Mouse (Mus musculus): ENCODE data around the gene Lrrc29. TPM values are rescaled to one million over a fixed set of nuclear protein-coding genes. Genes with fewer than 3 reads are reported as not detected.

The Lrrc29 gene
- polyA plus RNA-seq, 1 experiment from 2014 or later = 0.83 TPM

DNA sequence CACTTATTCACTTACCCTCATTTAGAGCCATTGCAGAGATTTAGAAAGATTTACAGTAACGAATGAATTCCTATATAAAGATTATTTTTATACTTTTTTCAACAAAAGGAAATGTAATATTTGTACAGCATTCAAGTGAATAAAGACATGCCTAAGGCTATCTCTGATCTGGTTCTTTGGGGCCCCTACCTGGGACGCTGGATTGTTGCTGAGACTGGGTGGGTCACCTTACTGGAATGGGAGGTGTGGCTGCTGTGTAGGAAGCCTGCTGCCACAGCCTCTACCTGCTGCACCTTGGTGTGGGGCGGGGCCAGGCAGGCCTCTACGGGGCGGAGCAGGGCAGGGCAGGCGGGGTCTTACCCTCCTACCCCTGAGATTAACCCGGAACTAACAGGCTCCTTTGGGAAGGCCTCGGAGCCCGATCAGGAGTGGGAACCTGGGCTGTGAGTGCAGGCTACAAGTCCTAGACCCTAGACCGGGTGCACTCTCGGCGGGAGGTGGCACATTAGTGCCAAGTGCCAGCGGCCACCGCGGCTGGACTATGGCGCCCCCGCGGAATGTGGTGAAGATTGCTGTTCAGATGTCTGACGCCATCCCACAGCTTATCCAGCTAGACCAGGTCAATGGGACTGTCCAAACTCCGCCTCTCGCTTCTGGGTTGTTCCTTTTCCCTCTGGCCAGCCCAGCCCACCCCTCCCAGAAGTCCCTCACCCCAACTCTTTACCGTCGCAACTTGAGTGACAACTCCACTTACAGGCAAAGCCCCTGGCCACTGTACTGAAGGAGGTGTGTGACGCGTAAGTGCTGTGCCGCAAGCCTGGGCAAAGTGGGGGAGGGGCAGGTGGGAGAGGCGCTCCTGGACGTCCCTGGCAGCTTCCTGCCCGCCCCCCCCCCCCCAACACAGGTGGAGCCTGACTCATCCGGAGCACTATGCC, 20.6 kb downstream of the Lrrc29 start, which contains the start of gene Elmo3:
Elmo3 (plus strand) TSS at position 391 of the 935 bp plus-strand sequence.
- peak; percentile 66 for ATAC-seq (replicated peaks; ENCODE audit: insufficient number of reproducible peaks, low FRiP score, low TSS enrichment, low read depth)
- peaks cover 5% of the 10 kb centered on the region; the same call in 1 of the 2 replicates for H3K4me1 ChIP-seq (ENCODE audit: control insufficient read depth, insufficient read depth, low read length)
- H3K9ac ChIP-seq (replicated peaks; ENCODE audit: low read length) = peak within 1 kb of the TSS; percentile 53
- H3K27ac ChIP-seq (replicated peaks; ENCODE audit: low read depth, low read length) = peak within 1 kb of the TSS; percentile 56; the same call in 1 of the 2 replicates
- peak within 1 kb of the TSS; percentile 57 for H3K4me2 ChIP-seq (ENCODE audit: low read depth, low read length)
- H3K27me3 ChIP-seq (ENCODE audit: control insufficient read depth, insufficient read depth, low read length) = no peaks in the 10 kb centered on the region
- 6% methylated on average over 26 of the region's 30 CpGs for WGBS
- H3K4me3 ChIP-seq (ENCODE audit: low read depth, low read length) = peak within 1 kb of the TSS; percentile 25
- H3K36me3 ChIP-seq (replicated peaks; ENCODE audit: control insufficient read depth, insufficient read depth, low read depth, low read length) = peaks cover 7% of the 10 kb centered on the region; the same call in 1 of the 2 replicates
- H3K9me3 ChIP-seq (replicated peaks; ENCODE audit: control insufficient read depth, low read length) = no peaks in the 10 kb centered on the region
- DNase-seq (ENCODE audit: low spot score) = peak; percentile 67

DNA sequence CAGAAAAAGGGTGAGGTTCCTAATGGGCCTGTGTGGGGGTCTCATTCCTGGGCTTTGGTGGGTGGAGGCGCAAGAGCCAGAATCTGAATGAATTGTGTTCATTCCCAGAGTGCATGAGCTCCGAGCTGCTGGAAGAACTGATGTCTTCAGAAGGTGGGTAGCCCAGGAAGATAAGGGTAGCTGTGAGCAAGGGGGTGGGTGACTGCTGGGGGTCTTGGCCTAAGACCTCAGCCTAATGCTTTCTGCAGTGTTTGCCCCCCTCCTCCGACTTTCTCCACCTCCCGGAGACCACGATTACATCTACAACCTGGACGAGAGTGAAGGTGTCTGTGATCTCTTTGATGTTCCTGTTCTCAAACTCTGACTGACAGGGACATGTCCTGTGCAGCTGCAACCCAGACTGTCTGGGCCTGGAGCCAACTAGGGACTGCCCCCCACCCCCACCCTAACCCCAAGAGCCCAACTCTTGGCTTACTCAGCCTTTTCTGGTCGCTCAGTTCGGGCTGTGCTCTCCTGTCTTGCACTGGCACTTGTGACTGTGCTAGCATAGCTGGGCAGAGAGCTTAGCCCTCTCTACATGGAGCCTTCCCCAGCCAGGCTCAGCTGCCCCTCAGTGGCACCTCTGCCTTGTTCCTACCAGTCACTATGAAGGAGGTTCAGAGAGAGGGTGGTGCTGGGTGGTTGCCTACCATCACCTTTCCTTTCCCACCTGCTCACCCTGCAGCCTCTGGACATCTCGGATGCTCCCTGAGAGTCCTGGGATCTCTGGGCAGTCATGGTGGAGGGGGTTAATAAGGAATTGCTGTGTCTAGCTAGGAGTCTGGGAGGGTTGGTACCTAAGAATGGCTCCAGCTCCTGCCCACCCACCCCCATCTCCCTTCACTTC, 21.5 kb downstream of the Lrrc29 start:
- Histone ChIP-seq H3K9ac (replicated peaks; ENCODE audit: low read length) (no peak overlapping the region), H3K4me3 (ENCODE audit: low read depth, low read length) (no peak overlapping the region), H3K36me3 (replicated peaks; ENCODE audit: control insufficient read depth, insufficient read depth, low read depth, low read length) (peaks cover 7% of the 10 kb centered on the region; the same call in 1 of the 2 replicates), H3K4me2 (ENCODE audit: low read depth, low read length) (no peak overlapping the region), H3K27me3 (ENCODE audit: control insufficient read depth, insufficient read depth, low read length) (no peaks in the 10 kb centered on the region), H3K4me1 (ENCODE audit: control insufficient read depth, insufficient read depth, low read length) (peaks cover 5% of the 10 kb centered on the region; the same call in 1 of the 2 replicates), H3K27ac (replicated peaks; ENCODE audit: low read depth, low read length) (no peak overlapping the region), H3K9me3 (replicated peaks; ENCODE audit: control insufficient read depth, low read length) (no peaks in the 10 kb centered on the region)
- DNase-seq (ENCODE audit: low spot score) (no peak), ATAC-seq (replicated peaks; ENCODE audit: insufficient number of reproducible peaks, low FRiP score, low TSS enrichment, low read depth) (no peak)
- WGBS = 75% methylated on average over 9 of the region's 9 CpGs

- WGBS = 88% methylated on average over 9 of the region's 9 CpGs
- DNase-seq (ENCODE audit: low spot score) = no peak
- no peaks in the 10 kb centered on the region for H3K27me3 ChIP-seq (ENCODE audit: control insufficient read depth, insufficient read depth, low read length)
- no peak for ATAC-seq (replicated peaks; ENCODE audit: insufficient number of reproducible peaks, low FRiP score, low TSS enrichment, low read depth)
- no peak overlapping the region for H3K4me2 ChIP-seq (ENCODE audit: low read depth, low read length)
- H3K4me3 ChIP-seq (ENCODE audit: low read depth, low read length) = no peak overlapping the region
- H3K9ac ChIP-seq (replicated peaks; ENCODE audit: low read length) = no peak overlapping the region
- H3K9me3 ChIP-seq (replicated peaks; ENCODE audit: control insufficient read depth, low read length) = no peaks in the 10 kb centered on the region
- peaks cover 6% of the 10 kb centered on the region for H3K4me1 ChIP-seq (ENCODE audit: control insufficient read depth, insufficient read depth, low read length)
- peaks cover 7% of the 10 kb centered on the region; the same call in 1 of the 2 replicates for H3K36me3 ChIP-seq (replicated peaks; ENCODE audit: control insufficient read depth, insufficient read depth, low read depth, low read length)
- no peak overlapping the region for H3K27ac ChIP-seq (replicated peaks; ENCODE audit: low read depth, low read length)
Observed at GRCm38 (mm10) chr8:105303874-105304273, 22.2 kb downstream of the Lrrc29 start.

DNA sequence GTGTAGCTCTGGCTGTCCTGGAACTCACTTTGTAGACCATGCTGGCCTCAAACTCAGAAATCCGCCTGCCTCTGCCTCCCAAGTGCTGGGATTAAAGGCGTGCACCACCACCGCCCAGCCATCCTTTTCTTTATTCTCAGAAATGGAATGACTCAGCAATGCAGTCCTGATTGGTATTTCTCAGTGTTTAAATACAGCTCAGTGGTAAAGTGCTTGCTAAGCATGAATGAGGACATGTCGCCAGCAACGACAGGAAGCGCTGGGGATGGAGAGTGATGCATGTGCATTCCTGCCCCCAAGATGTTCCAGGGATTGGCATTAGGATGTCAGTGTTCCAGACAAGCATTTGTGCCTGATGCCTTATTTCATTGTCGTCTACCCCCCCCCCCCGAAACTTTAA, 22.7 kb downstream of the Lrrc29 start:
- no peaks in the 10 kb centered on the region for H3K27me3 ChIP-seq (ENCODE audit: control insufficient read depth, insufficient read depth, low read length)
- ATAC-seq (replicated peaks; ENCODE audit: insufficient number of reproducible peaks, low FRiP score, low TSS enrichment, low read depth) = no peak
- 91% methylated on average over 8 of the region's 8 CpGs for WGBS
- no peaks in the 10 kb centered on the region for H3K9me3 ChIP-seq (replicated peaks; ENCODE audit: control insufficient read depth, low read length)
- peaks cover 7% of the 10 kb centered on the region; the same call in 1 of the 2 replicates for H3K36me3 ChIP-seq (replicated peaks; ENCODE audit: control insufficient read depth, insufficient read depth, low read depth, low read length)
- H3K4me3 ChIP-seq (ENCODE audit: low read depth, low read length) = no peak overlapping the region
- peaks cover 10% of the 10 kb centered on the region for H3K4me1 ChIP-seq (ENCODE audit: control insufficient read depth, insufficient read depth, low read length)
- no peak for DNase-seq (ENCODE audit: low spot score)
- H3K4me2 ChIP-seq (ENCODE audit: low read depth, low read length) = no peak overlapping the region
- no peak overlapping the region for H3K27ac ChIP-seq (replicated peaks; ENCODE audit: low read depth, low read length)
- no peak overlapping the region for H3K9ac ChIP-seq (replicated peaks; ENCODE audit: low read length)

GRCm38 (mm10) chr8:105299962-105300361, 26.1 kb downstream of the Lrrc29 start:
- Histone ChIP-seq H3K4me3 (ENCODE audit: low read depth, low read length) (no peak overlapping the region), H3K4me1 (ENCODE audit: control insufficient read depth, insufficient read depth, low read length) (peaks cover 5% of the 10 kb centered on the region), H3K27me3 (ENCODE audit: control insufficient read depth, insufficient read depth, low read length) (no peaks in the 10 kb centered on the region), H3K27ac (replicated peaks; ENCODE audit: low read depth, low read length) (no peak overlapping the region), H3K36me3 (replicated peaks; ENCODE audit: control insufficient read depth, insufficient read depth, low read depth, low read length) (peaks cover 7% of the 10 kb centered on the region; the same call in 1 of the 2 replicates), H3K9ac (replicated peaks; ENCODE audit: low read length) (no peak overlapping the region), H3K4me2 (ENCODE audit: low read depth, low read length) (no peak overlapping the region), H3K9me3 (replicated peaks; ENCODE audit: control insufficient read depth, low read length) (no peaks in the 10 kb centered on the region)
- 95% methylated on average over 8 of the region's 8 CpGs for WGBS
- ATAC-seq (replicated peaks; ENCODE audit: insufficient number of reproducible peaks, low FRiP score, low TSS enrichment, low read depth) = no peak
- DNase-seq (ENCODE audit: low spot score) = no peak

DNA sequence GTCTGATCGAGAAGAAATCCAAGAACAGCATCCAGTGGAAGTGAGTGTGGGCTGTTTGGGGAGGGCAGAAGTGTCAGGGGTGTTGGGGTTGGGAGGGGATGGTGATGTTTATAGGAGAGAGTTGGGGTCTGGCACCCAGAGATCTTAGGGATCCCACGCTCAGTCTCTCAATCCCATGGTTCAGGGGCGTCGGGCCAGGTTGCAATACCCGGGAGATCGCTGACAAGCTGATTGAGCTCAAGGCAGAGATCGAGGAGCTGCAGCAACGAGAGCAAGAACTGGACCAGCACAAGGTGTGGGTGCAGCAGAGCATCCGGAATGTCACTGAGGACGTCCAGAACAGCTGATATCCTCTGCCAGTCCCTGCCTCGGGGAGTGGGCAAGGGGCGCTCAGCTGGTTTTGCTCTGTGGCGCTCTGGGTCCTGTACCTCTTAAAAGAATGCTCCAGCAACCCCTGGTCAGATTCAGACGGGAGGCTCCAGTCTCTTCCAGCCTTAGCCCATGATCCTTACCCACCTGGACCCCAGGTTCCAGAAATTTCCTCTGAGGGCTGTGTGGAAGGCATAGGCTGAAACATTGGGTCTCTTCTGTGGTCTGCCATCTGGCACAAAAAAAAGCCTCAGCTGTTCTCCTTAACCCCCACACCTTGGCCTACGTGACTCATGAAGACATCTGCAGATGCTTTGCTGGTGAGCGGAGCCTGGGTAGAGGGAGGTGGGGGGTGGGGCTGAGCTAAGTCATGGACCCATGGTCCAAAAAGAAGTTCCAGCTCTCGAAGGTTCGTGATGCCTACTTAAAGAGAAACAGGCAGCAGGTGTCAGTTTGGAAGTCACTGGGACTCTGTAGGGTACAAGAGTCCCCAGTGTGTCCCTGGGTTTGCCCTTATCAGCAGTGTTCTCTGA, 27.5 kb downstream of the Lrrc29 start:
- no peak for DNase-seq (ENCODE audit: low spot score)
- peak overlapping the region; percentile 86 for H3K4me2 ChIP-seq (ENCODE audit: low read depth, low read length)
- no peak overlapping the region for H3K27ac ChIP-seq (replicated peaks; ENCODE audit: low read depth, low read length)
- peaks cover 7% of the 10 kb centered on the region; the same call in 1 of the 2 replicates for H3K36me3 ChIP-seq (replicated peaks; ENCODE audit: control insufficient read depth, insufficient read depth, low read depth, low read length)
- WGBS = 61% methylated on average over 18 of the region's 18 CpGs
- H3K4me3 ChIP-seq (ENCODE audit: low read depth, low read length) = peak overlapping the region; percentile 98
- H3K27me3 ChIP-seq (ENCODE audit: control insufficient read depth, insufficient read depth, low read length) = no peaks in the 10 kb centered on the region
- H3K4me1 ChIP-seq (ENCODE audit: control insufficient read depth, insufficient read depth, low read length) = peaks cover 5% of the 10 kb centered on the region
- H3K9me3 ChIP-seq (replicated peaks; ENCODE audit: control insufficient read depth, low read length) = no peaks in the 10 kb centered on the region
- peak overlapping the region; percentile 92 for H3K9ac ChIP-seq (replicated peaks; ENCODE audit: low read length)
- ATAC-seq (replicated peaks; ENCODE audit: insufficient number of reproducible peaks, low FRiP score, low TSS enrichment, low read depth) = no peak

- H3K36me3 ChIP-seq (replicated peaks; ENCODE audit: control insufficient read depth, insufficient read depth, low read depth, low read length) = peaks cover 5% of the 10 kb centered on the region; the same call in 1 of the 2 replicates
- WGBS = under 1% methylated on average over 58 of the region's 58 CpGs
- H3K9me3 ChIP-seq (replicated peaks; ENCODE audit: control insufficient read depth, low read length) = no peaks in the 10 kb centered on the region
- H3K27ac ChIP-seq (replicated peaks; ENCODE audit: low read depth, low read length) = peak within 1 kb of the TSS; percentile 41
- H3K4me2 ChIP-seq (ENCODE audit: low read depth, low read length) = peak within 1 kb of the TSS; percentile 86
- peaks cover 5% of the 10 kb centered on the region for H3K4me1 ChIP-seq (ENCODE audit: control insufficient read depth, insufficient read depth, low read length)
- H3K27me3 ChIP-seq (ENCODE audit: control insufficient read depth, insufficient read depth, low read length) = no peaks in the 10 kb centered on the region
- ATAC-seq (replicated peaks; ENCODE audit: insufficient number of reproducible peaks, low FRiP score, low TSS enrichment, low read depth) (peak; percentile 75), DNase-seq (ENCODE audit: low spot score) (peak; percentile 98)
- peak within 1 kb of the TSS; percentile 92 for H3K9ac ChIP-seq (replicated peaks; ENCODE audit: low read length)
- peak within 1 kb of the TSS; percentile 98 for H3K4me3 ChIP-seq (ENCODE audit: low read depth, low read length)
Observed at GRCm38 (mm10) chr8:105297511-105298192, 28.4 kb downstream of the Lrrc29 start, which contains the start of gene E2f4. E2f4 (plus strand) TSS chr8:105297663.

Measured in embryonic facial prominence, embryonic 11.5 days (tissue).